Mouse (Mus musculus): ENCODE measurements around the gene Wwc2.

DNA sequence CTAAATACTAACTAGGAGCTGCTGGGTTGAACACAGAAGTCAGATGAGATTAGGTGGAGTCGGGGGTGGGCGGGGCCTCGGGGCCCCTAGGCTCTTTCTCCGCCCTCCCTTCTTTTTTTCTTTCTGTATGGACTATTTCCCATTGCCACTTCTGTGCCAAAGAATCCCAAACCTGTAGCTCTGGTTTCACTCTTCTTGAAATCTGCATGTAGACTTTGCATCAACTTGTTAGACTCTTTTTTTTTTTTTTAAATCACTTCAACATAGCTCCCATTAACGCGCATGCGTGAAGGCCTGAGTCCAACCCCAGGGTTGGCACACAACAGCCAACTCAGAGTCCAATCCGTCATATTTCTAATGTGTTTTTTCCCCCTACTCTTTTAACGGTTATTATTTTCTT is 22.6 kb upstream of the Wwc2 start:
- TF ChIP-seq GATA1 (IDR thresholded peaks at IDR 0.05; ENCODE audit: borderline replicate concordance, low read length) = no peak
- TF ChIP-seq FLI1 (IDR thresholded peaks at IDR 0.05; ENCODE audit: low read length) = no peak
